Mouse (Mus musculus) 3134 (cell line): ENCODE results near the gene Tent5c.

Source experiments
- DNase-seq: peaks from one replicate; pipeline ENCODE4 v3.0.0-alpha.2; 2011; ENCODE audit warnings: low spot score; ENCODE audit not compliant: insufficient read length; ENCODE audit errors: extremely low read depth

The Tent5c gene

DNA sequence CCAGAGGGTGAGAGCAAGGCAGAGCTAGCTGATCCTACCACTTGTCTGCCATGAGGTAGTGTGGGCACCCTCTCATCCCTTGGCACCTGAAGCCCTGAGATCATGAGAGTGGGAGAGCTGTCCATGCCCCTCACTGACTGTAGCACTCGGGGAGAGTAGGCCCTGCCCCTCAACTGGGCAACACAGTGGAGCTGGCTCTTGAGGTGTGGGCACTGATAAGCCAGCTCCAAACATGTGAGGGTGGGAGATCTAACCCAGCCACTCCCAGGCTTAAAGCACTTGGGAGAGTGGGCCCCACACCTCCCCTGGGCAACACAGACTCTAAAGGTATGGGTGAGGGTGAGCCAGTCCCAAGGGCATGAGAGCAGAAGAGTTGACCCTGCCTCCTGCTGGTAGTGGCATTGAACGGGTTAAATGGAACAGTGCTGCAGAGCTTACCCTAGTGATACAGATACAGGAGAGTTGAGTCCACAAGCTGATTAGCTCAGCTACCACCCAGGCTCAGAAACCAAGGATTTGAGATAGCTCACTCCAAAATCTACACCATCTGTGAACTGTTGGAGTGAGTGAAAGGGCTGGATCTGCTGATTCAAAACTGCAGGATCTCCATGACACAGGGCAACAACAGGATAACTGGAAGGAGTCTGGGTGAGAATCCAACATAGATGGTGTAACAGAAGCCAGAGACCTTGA, 80.6 kb downstream of the Tent5c start:
- no peak for DNase-seq

DNA sequence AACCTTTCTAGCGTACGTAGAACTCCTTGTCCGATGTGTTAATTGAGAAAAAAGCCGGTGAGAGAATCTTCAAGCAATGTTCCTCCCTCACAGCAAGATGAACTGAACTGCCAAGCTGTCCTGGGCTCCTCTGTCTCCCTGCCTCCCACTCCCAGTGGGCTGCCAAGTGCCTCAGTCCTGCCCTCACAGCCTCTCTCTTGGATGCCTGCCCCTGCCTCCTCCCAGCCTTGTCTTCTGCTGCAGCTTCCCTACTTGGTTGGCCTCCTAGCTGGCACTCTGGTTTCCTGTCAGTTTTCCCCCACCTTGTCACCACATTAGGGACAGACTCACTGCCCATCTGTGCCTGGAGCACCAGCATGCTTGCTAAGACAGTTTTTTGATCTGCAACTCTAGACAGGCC, 86.5 kb downstream of the Tent5c start:
- DNase-seq = no peak
